Mouse (Mus musculus) ovary, adult 18-20 months (tissue): ENCODE data around the gene Spata22.
A peak's percentile ranks its signal among the peaks of the same experiment; 100 is the strongest.
"Not testable (repeated sequence)": the region's sequence is repeated elsewhere in the genome, so short reads cannot be mapped to it uniquely, and the experiment has no call there.

Source experiments
- DNase-seq: peaks from one replicate; pipeline ENCODE4 v3.0.0; 2022; ENCODE audit warnings: low spot score, mixed read lengths

The Spata22 gene

DNA sequence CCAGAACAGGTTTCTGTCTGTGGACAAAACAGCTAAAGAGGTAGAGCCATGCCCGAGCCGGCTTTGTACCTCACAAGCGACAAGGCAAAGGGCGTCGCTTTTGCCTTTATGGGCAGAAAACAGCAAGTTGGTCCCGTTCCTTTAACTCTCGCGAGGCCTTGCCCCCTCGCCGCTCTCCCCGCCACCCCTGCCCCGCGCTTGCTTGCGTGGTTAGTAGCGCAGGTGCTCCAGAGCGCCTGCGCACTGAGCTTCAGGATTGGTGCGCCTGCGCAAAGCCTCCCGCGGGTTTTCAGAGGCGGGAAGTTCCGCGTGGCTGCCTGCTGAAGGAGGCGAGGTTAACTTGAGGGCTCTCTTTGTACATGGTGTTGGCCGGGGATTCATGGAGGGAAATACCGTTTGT lies at the start of gene Spata22, which contains the start of the genes Aspa and Gm49340:
Gene Spata22 (plus strand): TSS at position 300 of the 400 bp plus-strand sequence.
Gene Aspa (minus strand): TSS at position 155 of the 400 bp plus-strand sequence.
Gene Gm49340 (plus strand): TSS at position 300 of the 400 bp plus-strand sequence.
- DNase-seq: no peak

DNA sequence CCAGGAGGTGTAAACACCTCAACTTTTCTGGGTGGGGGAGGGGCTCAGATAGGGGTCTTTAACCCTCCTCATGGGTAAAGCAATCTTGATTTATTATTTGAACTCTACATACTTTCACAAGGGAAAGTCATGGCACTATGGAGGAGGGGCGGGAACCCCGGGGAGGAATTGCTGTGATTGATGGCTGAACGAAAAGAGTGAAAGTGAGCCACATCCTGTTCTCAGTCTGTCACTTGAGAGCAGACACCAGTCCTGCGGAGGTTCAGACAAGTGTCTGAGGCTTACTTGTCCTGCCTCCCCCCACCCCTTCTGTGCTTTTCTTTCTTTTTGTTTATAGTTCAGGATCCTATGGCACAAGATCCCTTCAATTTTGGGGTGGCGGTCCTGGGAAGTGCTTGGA lies 48.8 kb upstream of the Spata22 start:
- DNase-seq: no peak

DNA sequence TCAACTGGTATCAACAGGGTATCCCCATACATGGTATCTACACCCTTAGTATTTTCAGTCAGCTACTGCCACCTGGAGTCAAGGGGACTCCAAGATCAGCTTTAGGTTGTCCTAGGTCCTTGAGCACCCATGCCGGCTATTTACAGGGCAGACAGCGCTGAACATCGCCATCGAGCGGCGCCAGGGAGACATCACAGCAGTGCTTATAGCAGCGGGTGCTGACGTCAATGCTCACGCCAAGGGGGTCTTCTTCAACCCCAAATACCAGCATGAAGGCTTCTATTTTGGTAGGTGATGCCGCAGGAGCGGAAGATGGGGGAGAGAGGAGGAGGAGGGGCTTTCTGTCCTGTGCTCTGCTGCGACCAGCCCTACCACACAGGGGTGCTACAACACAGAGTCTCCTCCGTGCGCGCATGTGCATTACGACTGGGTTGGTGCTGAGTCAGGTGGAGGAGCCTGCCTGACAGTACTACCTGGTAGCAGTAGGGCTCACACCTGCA lies 48.0 kb upstream of the Spata22 start:
- DNase-seq: peak; percentile 5

DNA sequence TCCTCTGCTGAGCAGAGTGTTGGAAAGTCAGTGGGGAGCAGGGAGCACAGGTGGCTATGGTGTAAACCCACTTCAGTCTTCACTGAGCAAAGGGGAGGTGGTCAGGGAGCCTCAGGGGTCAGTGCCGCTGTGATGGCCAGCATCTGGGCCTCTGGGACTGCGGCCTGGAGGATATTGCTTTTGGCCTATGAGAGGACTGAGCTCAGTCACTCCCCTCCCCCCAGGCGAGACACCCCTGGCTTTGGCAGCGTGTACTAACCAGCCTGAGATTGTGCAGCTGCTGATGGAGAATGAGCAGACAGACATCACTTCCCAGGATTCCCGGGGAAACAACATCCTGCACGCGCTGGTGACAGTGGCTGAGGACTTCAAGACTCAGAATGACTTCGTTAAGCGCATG lies 46.2 kb upstream of the Spata22 start:
- no peak for DNase-seq

DNA sequence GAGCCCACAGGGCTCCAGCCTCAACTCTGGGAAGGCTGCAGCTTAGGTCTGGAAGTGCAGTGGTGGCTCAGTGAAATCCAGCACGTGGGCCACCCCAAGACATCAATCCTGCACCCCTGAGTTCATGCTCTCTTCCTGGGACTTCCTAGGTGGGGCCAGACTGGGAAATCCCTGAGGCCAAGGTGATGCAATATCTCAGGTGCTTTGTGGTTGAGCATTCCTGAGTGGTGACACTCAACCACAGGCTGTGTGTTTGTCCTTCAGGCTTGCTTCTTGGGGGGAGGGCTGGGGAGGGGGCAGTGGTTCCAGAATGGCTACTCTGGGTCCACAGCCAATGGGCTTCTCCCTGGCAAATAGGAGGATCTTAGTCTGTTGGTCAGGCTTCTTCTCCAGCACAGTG lies 45.6 kb upstream of the Spata22 start:
- DNase-seq: no peak

DNA sequence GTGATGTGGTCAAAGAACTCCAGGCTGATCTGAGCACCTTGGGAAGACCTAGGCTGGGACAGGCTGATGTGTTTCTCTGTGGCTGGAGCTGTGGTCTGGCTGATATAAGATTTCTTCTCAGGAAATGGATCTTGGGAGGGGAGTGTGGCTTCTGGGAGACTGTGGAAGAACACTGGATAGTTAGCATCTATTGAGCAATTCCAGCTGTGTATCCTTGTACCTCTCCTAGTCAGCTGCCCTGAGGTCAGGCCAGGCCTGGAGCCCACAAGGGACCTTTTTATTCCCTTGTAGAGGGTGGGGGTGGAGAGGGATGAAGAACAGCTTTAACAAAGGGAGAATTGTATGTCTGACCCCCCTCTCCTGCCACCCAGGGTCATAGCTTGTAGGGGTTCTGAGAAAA lies 45.2 kb upstream of the Spata22 start:
- DNase-seq: no peak

DNA sequence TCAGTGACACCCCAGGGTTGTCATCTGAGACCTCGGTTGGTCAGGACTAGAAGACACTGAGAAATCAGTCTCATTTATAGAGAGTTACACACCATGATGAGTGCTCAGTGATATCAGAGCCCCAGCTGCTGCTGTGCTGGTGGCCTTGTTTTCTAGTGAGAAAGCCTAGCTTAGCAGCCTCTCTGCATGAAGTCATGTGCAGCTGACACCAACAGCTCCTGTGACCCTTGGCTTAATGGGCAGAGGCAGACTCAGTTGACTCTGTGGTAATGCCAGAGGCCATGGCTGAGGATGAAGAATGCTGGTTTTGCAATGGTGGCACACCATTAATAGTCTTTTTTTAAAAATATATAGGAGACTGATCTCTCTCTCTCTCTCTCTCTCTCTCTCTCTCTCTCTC lies 39.9 kb upstream of the Spata22 start:
- no peak for DNase-seq

DNA sequence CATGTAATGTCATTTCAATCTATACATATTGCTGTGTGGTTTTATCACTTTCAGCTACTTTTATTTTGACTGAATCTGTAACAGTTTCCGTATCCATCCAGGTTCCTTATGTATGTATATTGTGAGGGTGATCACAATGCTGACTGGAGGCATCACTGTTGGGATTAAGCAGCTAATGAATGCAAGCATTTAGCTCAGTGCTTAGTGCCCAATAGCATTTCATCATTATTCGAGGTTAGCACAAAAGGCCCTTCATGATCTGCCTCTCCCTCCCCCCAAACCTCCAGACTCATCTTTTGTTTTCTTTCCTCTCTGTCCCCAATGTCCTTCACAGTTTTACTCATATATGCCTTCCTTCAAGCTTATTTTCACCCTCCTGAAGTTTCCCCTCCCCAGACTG lies 26.4 kb upstream of the Spata22 start:
- DNase-seq: no peak

DNA sequence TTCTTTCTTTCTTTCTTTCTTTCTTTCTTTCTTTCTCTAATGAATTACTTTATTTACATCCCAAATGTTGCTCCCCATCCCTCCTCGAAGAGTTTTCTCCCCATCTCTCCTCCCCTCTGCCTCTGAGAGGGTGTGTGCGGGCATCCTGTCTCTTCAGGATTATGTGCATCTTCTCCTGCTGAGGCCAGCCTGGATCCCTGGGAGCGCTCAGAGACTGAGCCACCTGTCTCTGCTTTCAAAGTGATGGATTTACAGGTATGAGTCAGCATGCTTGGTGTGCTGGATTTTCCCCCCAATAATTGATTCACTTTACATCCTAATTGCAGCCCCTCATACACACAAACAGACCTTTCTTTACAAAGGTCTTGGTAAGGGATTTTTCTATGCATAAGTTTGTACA lies 13.6 kb upstream of the Spata22 start:
- no peak for DNase-seq

DNA sequence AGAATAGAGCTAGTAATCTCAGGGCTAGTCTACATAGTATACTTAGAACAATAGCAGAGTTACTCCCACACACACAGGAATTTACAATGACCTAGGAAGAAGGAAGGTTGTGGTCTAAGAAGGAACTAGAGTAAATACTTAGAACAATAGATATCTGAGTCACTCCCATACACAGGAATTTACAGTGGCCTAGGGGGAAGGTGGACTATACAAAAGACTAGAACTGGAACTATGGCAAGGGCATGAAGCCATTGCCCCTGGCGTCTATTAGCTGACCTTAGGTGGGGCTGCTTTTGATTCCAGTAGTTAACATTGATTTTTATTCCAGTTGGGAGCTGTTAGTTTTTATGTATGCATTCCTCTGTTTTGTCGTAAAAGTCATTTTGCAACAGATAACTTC lies 11.0 kb upstream of the Spata22 start:
- not testable (repeated sequence) for DNase-seq

DNA sequence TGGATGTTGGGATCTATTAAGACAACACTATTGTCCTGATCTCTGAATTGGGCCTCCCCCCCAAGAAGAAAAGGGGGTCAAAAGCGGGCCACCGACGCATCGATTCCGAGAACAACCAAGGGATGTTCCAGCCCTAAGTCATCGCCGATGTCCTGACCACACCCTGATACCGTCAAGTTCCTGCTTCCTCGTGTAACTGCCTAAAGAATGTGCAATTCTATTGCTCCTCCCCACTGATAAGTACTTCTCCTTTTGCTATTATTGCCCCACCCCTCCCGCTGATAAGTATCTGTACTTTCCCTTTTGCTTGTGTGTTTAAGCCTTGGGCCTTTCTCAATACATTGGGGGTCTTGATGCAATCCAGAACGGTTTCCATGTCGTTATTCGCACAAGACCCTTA lies 8.5 kb upstream of the Spata22 start:
- DNase-seq: not testable (repeated sequence)

DNA sequence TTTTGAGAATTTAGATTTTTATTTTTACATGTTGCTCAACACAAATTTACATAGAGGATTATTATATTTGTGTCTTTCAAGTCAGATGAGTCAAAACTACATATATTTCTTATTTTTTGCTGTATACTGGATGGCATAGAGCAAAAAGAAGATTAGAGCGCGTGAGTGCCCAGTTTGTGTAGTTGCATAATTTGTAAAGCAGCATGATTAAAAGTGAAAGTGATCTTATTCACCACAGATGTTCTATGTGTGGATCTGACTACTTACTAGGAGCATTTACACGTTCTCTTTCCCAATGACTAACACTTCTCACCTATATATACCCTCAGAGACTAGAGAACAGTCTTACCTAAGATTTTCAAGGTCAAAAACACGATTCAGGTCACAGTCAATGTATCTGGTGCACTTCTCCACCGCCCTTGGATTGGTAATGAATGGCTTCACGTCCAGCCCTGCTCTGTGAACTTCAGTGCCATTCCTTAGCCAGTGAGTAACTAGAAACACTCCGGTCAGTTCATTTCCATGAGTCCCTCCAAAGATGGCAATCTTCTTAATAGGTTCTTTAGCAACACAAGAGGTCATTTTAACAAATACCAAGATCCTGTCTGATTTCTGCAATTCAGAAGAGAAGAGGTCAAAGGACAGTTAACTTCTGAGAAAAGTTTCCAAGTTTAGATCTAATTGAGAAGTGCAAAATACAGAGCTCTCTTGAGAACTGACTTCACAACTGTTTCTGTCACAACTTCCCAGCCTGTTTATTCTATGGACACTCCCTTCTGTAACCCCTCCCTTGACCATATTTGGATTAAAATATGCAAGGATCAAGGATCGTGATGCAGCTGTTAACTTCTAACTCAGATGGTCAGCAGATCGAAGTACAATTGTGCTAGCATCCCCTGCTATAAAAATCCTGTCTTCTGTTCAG lies 5.4 kb upstream of the Spata22 start:
- DNase-seq: no peak

DNA sequence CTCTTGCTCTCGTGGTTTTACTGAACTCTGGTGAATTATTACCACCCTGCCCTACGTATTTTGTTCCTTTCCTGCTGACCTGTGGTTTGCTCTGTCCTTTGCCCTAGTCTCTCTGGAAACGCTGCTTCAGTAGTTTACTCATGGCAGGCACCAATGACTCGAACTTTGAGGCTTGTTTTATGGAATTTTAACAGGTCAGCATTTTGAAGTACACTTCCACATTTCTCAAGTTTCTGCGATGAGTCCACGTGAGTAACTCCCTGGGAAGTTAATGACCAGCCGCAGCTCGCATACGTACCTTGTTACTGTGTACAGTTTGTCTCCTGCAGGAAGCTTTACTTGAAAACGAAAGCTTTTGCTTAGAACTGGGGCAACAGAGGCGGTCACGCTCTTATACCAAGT lies 3.1 kb upstream of the Spata22 start:
- DNase-seq: no peak

DNA sequence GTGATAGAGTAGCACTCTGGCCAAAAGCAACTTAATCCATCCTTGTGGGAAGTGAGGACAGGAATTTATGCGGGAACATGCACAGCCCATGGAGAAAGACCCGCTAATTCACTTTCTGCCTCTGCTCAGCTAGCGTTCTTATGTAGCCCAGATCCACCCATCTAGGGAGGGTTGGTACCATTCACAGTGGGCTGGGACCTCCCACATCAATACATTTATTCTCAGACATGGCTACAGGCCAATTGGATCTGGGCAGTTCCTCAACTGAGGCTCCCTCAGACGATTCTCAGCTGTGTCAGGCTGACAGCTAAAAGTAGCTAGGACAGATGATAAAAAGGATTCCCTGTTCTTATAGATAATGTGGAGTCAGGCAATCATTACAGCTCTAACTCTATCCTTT lies 2.2 kb upstream of the Spata22 start:
- no peak for DNase-seq

DNA sequence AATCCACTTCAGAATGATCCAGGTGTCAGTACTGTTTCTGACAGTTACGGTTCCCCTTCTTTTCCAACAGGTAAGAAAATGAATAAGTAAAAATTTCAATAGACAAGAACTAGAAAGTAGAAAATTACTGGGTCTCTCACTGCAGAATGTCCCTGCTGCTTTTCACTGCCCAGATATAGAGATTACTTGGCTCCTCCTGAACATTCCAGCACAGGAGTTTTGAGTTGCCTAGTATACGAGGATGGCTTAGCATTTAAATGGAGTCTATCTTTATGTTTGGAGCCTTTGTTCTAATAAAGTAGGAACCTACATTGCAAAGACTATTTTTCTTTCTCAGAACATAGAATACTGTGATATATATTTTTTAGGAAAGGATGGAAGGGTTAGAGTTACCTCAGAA lies 3.8 kb downstream of the Spata22 start:
- no peak for DNase-seq

DNA sequence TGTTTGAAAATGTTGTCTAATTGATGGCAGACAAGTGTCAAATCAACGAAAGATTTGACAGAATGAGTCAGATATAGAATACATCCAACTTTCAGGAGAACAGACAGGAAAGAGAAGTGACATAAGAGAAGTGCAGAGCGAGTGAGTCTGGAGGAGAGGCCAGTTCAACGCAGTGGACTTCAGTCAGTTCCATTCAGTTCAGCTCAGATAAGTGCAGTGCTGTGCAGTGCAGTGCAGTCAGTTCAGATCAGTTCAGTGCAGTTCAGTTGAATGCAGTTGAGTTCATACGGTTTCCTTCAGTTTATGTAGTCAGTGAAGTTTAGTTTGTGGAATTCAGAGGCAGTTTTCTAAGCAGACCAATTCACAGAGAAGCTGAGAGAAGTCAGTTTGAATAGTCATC lies 7.4 kb downstream of the Spata22 start:
- DNase-seq: no peak

DNA sequence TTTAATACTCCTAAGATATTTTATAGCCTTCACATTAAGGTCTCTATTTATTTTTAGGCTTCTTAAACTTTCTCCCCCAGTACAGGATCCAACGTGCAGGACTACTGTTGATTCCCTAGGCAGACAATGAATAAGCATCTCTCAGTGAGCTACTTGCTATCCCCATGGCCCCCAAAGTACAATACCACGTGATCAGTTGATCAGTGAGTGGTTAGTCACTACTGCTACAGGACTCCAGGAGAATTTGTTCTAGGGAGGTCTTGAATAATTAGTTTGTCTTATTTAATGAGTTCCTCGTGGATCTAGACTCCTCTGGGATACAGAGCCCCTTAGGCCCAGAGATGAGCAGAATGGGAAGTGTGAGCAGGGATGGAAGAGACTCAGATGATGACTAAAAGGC lies 20.9 kb downstream of the Spata22 start, which contains the start of gene Olfr20:
Gene Olfr20 (plus strand): TSS at position 301 of the 400 bp plus-strand sequence.
- no peak for DNase-seq

DNA sequence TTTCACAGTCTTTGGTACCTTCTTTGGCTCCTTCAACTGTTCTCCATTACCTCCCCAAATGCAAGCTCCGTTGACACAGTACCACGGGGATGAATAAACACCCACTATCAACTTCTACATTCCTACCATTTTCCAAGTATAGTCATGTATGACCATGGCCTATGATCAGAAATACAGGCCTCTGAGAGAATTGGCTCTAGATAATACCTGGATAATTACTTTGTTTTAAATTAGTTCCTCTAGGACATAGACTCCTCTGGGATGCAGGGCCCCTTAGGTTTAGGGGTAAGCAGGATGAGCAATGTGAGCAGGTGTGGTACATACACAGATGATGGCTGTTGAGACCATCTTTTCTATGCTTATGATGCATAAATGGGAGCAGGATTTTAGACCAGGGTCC lies 41.4 kb downstream of the Spata22 start, which contains the start of gene Olfr376:
Gene Olfr376 (plus strand): TSS at position 301 of the 400 bp plus-strand sequence.
- DNase-seq: no peak

DNA sequence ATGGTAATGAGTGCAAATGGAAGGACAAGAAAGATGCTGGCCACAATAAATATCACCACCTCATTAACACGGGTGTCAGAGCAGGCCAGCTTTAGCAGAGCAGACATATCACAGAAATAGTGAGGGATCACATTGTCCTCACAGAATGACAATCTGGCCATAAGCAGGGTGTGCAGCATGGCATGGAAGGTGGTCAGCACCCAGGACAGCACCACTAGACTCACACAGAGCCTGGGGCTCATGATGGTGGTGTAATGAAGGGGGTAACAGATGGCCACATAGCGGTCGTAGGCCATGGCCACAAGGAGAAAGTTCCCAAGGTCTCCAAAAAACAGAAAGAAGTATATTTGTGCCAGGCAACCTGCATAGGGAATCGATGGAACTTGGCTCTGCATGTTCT lies 65.8 kb downstream of the Spata22 start:
- no peak for DNase-seq
